Mouse (Mus musculus): Measurements from ENCODE around the gene Cdc34.
A peak's percentile ranks its signal among the peaks of the same experiment; 100 is the strongest.
"Not testable (repeated sequence)": the region's sequence is repeated elsewhere in the genome, so short reads cannot be mapped to it uniquely, and the experiment has no call there.

The Cdc34 gene

DNA sequence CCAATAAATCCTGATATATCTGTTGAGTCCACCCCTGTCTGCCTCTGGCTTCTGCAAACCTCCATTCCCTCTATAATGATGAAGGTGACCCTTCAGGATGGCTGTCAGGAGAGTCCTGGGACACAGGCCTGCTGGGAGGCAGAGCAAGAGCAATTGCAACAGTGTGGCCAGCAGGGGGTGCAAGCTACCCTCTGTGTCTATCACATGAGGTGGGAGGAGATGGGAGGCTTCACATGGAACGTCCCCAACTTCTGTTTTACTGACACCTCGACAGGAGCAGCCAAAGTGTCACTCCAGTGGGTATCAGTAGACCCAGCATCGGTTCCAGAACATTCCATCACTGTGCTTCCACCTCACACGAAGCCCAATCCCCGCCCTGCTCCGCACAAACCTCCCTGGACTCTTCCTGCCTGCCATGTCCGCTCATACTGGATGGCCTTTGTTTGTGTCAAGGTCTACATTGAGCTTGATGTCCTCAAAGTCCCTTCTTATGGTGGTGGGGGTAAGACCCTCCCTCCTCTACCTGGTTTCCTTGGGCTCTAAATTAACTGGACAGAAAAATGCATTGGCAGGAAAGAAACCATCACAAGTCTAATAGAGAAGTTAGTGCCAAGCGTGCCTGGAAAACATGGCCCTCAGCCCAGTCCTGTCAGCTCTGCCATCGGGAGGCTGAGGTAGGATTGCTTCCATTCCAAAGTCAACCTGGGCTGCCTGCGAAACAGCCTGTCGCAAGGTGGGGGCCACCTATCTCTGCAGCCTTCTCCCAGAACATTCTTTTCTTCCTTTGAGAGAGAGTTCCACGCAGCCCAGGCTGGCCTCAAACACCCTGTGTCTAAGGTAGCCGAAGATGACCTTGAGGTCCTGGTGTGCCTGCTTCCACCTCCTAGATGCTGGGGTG is 13.5 kb downstream of the Cdc34 start:
- DNase-seq (ENCODE audit: extremely low spot score, low read depth, low spot score) = no peak

DNA sequence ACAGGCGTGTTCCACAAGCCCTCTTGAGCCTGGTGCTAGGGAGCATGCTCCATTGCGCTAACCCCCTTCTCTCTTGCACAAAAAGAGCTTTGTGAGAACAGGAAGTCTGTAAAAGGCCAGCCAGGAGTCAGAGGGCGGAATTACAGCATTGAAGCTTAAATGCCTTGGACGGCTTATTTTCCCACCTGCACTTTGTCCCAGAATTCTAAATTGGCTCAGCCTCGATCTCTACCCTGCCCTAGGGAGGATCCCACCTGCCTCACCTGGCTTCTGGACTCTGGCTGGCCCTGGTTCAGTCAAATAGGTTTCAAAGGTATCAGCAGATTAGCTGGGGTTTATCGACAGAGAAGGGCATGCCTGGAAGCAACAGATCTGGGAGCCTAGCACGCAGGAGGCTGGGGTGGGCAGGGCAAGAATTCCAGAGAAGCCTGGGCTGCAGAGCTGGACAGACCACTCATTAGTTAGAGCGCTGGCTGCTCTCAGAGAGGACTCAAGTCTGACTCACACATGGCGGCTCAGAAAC is 14.2 kb downstream of the Cdc34 start:
- DNase-seq (ENCODE audit: extremely low spot score, low read depth, low spot score) = no peak

DNA sequence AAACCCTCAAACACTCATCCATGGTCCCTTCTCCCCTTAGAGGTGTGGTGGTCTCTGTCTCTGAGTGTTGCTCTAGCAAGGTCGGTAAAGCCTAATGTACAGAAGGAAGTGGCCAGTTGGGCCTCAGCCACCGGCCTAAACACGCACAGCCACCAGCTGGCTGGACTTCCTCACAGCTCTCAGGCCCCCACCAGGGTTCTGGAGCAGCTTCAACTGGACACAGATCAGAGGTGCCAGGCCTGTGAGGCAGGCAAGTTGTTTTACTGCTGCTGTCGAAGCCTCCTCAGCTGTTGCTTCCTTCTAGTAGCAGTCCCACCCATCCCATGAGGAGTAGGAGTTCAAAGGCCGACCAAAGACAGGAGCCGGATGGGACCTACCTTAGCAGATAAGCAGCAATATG is 15.9 kb downstream of the Cdc34 start:
- DNase-seq (ENCODE audit: extremely low spot score, low read depth, low spot score) = no peak

DNA sequence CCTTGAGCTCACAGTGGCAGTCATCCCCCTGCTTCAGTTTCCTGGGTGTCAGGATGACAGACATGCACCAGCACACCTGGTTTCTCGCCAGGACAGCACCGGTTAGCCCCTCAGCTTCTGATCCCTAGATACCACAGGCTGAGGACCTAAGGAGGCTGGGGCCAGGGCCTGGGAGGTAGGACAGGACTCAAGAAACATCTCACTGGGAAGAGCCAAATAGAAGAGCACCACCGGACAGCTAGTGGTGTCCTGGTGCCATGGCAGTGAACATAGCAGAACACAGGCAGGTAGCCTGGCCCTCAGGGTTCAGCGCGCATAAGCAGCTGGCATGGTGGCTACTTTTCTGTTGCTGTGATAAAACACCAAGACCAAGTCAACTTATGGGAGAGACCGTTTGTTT is 16.5 kb downstream of the Cdc34 start:
- DNase-seq (ENCODE audit: extremely low spot score, low read depth, low spot score) = no peak

DNA sequence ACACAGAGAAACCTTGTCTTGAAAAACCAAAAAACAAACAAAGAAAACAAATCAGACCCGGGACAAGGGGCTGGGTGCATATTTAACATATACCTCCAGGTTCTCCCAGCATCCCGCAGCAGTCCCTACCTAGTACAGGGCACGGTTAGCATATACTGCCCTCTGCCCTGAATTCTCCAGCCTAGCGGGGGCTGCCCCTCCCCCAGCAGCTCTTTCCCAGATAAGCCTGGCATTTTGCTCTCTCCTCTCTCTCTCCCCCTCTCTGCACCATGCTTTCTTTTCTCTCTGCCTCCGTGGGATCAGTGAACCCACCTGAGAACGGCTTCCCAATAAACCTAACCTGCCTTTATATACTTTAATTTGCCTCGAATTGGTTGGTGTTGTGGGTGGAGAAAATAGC is 18.7 kb downstream of the Cdc34 start:
- DNase-seq (ENCODE audit: extremely low spot score, low read depth, low spot score) = no peak

DNA sequence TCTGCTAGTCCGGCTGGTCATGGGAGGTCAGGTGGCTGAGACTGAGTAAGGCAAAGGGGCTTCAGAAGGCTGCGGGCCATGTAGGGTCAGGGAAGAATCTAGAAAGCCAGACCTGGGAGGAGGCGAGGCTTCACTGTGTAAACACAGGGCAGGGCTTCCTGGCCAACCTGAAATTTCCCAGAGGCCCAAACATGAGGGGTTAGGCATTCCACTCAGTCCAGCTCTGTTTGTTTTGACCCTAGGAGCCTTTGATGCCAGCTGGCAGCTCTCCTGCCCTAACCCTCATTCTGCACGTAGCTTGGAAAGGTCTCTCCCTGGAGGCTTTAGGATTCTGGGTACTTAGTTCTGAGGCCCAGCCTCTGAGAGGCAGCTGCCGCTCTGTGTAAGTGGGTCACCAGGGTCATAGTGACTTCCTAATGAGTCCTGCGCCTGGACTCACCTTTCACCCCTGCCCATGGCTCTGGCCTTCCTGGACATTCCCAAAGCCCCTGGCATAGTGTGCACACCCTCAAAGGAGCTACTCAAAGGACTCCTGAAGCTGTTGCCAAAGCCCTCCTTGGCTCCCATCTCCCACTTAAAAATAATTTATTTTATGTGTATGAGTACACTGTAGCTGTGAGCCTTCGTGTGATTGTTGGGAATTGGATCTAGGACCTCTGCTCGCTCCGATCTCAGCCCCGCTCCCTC is 19.6 kb downstream of the Cdc34 start:
- no peak for DNase-seq (ENCODE audit: extremely low spot score, low read depth, low spot score)

DNA sequence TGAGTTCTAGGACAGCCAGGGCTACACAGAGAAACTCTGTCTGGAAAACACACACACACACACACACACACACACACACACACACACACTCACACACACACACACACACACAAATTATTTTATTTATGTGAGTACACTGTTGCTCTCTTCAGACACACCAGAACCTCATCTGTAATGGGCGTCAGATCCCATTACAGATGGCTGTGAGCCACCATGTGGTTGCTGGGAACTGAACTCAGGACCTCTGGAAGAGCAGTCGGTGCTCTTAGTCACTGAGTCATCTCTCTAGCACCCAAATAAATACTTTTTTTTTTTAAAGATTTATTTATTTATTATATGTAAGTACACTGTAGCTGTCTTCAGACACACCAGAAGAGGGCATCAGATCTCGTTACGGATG is 21.0 kb downstream of the Cdc34 start:
- DNase-seq (ENCODE audit: extremely low spot score, low read depth, low spot score) = not testable (repeated sequence)

DNA sequence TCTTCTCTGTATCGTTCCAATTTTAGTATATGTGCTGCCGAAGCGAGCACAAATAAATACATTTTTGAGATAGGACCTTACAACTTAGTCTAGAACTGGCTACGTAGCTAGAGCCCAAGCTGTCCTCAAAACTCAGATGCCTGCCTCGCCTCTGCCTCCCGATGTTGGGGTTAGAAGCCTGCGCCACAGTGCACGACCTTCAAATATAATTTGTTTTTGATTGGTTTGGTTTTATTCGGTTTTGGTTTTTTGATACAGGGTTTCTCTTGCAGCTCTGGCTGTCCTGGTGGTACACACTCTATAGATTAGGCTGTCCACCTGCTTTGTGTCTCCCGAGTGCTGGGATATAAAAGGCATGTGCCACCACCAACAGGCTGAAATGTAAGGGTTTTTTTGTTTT is 21.5 kb downstream of the Cdc34 start:
- DNase-seq (ENCODE audit: extremely low spot score, low read depth, low spot score) = no peak

DNA sequence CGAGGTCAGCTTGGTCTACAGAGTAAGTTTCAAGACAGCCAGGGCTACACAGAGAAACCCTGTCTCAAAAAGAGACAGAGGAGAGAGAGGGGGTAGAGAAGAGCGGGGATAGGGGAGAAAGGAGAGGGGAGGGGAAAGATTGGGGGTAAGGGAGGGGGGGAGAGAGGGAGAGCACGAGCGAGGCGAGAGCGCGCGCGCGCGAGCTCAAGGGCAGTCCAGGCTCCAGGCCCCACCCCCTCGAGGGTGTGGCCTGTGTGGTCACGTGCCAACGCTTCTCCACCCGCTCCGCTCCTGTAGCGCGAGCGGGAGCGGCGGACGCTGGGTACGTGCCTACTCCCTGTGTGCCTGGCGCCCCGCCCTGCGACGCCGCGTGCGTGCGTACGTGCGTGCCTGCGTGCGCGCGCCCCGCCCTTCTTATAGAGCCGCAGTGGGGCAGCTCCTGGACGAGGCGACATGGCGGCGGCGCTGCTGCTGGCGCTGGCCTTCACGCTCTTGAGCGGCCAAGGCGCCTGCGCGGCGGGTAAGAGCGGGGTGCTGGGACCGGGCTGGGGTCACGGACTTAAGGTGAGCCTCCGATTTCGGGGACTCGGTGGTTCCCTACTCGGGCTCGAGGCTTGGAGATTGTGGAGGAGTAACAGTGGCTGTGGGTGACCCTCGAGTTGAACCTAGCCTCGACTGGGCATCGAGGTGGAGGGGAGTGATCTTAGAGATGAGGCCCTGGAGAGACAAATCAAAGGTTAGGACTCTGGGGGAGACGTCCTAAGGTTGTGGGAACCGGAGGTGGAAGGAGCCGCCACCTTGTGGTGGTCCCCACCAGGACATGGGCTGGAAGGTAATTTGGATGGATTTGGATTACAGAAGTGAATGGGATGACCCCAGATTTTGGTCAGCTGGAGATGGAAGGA is 22.3 kb downstream of the Cdc34 start, which contains the start of gene Bsg:
Gene Bsg, plus strand, starts transcription at position 427 of the 905 bp plus-strand sequence.
- peak; percentile 91 for DNase-seq (ENCODE audit: extremely low spot score, low read depth, low spot score)

DNA sequence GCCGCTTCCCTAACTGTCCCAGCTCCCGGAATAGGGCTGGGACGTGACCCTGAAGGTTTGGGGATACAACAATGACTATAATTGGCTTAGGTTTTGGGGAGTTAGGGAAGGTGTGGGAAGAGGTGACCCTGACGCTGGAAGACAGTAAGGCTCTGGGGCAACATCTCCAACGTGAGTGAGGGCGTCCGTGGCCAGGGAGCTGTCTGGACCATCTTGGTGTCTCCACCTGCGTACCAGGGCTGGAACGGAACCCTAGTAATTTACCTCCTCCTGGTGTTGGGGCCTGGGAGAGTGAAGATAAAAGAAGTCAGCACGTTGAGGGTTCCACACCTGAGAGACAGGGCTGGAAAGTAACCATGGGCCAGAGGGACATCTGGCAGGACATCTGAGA is 23.0 kb downstream of the Cdc34 start:
- DNase-seq (ENCODE audit: extremely low spot score, low read depth, low spot score) = no peak

DNA sequence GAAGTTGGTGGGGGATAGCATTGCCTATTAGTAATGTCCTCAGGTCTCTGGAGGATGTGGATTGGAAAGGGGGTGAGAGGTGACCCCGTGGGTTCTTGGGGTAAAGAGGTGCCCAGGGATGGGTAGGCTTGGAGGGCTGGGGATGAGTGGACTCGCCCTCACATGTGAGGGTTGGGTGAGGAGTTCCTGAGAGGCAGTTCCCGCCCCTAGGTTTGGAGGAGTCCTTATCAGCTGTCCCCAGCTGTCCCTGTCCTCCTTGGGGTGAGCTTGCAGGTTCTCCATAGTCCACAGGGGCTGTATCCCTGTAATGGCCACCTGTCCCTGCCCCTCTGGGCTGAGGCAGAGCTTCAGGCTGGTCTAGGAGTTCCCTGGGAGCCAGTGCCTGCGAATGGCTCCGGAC is 24.0 kb downstream of the Cdc34 start:
- DNase-seq (ENCODE audit: extremely low spot score, low read depth, low spot score) = no peak

DNA sequence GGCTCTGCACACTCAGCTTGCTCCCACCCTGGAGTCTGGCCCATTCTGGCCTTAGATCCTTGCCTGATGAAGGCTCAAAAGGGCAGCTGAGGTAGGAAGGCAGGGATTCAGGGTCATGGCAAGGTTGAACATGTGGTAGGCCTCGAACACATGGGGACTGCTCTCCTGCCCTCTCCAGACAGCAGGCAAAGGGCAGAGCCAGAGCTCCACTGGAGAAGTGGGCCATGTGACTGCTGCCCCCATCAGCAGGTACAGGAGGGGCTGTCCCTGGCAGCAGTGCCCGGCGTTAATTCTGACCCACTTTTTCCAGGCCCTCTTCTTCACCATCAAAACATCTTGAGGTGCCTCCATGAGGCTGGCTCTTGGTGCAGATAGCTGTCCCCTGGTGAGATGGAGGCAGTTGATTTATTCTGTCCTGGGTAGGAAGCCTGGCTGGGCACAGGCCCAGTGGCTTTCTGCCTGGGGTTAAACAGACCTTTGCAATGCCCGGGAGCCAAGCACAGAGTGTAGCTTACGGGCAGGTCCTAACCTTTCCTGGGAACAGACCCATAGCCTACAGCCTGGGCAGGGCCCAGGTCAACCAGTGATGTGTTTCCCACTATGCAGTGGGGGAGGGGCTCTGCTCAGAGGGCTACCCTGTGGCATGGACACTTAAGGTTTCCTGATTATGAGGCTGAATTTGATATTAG is 24.6 kb downstream of the Cdc34 start:
- no peak for DNase-seq (ENCODE audit: extremely low spot score, low read depth, low spot score)

DNA sequence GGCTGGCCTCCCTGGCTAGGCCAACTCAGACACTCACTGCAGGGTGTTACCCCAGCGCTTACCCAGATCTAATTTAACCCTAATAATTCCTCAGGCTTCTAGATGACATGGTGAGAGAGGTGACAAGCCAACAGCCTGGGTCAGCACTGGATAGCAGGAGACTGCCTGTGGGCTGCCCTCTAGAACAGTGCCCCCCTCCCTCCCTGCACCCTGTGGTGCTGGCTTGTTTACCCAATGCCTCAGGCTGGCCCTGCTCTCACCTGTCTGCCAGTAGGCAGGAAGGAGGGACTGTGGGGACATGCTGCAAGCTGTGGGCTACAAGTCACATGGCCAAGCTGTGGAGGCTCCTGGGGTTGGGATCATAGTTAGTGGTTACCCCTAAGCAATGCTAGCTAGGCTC is 25.2 kb downstream of the Cdc34 start:
- no peak for DNase-seq (ENCODE audit: extremely low spot score, low read depth, low spot score)

DNA sequence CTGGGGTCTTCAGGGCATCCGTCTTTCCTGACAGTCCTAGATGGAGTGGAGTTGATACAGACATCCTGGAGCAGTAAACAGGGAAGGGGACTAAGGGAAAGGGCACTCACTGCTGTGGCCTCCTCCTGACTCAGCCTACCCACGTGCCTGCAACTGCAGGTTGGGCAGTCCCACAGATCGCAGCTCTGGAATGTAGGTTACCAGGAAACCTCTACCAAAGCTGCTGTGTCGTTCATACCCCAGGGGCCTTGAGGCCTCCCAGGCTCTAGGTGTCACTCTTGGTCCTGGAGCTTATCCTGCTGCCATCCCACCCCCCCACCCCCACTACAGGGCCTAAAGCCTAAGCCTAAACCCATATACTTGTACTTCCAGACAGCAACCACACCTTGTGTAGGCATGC is 25.8 kb downstream of the Cdc34 start:
- no peak for DNase-seq (ENCODE audit: extremely low spot score, low read depth, low spot score)

DNA sequence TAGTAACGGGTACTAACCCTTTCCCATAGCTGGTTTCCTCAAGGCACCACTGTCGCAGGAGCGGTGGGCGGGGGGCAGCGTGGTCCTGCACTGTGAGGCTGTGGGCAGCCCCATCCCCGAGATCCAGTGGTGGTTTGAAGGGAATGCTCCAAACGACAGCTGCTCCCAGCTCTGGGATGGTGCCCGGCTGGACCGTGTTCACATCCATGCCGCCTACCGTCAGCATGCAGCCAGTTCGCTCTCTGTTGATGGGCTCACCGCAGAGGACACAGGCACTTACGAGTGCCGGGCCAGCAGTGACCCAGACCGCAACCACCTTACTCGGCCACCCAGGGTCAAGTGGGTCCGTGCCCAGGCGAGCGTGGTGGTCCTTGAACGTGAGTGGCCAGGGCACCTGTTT is 26.7 kb downstream of the Cdc34 start:
- no peak for DNase-seq (ENCODE audit: extremely low spot score, low read depth, low spot score)

DNA sequence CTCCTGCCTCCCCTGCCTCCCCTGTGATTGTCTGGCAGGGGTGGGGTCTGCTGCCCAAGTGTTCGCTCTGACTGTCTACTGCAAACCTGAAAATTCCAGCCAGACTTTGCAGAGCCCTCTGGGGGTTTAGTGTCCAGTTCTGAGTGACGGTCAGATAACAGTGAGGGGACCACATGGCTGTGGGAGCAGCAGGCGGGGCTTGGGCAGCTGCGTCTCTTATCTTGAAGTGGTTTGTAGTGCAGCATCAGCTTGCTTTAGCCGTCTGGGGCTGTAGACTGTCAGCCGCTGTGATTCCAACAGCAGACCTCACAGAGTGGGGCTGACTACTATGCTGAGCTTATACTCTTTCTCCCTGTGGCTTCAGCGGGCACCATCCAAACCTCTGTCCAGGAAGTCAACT is 27.3 kb downstream of the Cdc34 start:
- DNase-seq (ENCODE audit: extremely low spot score, low read depth, low spot score) = no peak

DNA sequence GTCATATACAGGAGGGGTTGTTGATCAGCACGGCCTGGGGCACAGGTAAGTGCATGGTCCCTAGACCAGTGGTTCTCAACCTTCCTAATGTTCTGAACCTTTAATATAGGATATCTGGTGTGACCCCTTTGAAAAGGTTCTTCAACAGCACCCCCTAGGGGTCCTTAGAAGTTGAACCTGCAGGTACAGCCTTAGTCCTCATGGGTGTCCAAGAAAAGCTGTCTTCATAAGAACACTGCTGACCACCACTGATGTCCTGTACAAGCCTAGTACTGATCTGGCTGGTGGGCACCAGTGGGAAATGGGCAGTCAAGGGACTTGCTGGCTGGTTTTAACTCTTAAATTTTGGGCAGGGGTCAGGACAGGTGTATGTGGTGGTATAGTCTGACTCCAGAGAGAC is 30.0 kb downstream of the Cdc34 start:
- DNase-seq (ENCODE audit: extremely low spot score, low read depth, low spot score) = no peak

DNA sequence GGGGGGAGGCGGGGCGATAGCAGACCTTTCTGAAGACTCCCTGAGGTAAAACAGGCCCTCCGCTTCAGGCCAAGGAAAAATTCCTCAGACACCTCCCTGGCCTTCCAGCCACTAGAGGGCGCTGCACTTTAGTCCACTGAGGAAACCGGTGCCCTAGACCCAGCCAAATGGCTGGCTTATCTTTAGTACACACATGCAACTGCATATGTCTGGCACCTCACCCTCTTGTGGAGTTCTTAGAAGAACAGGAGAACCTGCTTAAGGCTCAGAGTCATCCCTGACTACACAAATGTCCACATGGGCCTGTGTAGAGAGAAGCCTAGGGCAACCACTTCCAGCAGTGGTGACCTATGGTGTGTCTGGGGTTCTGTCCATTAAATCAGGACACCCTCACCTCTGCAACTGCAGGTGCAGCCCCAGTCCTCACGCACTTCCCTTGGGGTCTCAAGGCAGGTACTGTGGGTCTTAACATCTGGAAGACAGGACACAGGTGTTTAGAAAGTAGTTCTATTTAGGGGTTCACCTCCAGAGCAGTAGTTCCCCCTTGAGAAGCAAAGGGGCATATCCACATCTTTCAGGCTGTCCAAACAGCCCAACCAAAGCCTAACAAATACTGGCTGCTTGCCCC is 30.6 kb downstream of the Cdc34 start:
- peak; percentile 72 for DNase-seq (ENCODE audit: extremely low spot score, low read depth, low spot score)

DNA sequence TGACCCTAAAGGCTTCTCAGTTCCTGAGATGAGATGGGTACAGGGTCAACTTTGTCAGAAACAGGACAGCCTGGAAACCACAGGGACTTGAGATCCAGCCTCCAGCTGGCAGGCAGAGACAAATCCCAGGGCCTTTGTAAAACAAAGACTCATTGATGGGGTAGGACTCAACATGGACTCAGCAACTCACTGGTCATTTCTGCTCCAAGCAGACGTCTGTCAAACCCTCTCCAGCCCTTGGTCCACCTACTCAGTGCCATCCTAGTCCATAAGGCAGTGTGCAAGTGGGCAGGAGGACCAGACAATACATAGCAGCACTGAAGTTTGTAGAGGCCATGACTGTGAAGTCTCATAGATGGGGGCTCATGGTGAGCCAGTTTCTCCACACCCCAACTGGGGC is 31.2 kb downstream of the Cdc34 start:
- DNase-seq (ENCODE audit: extremely low spot score, low read depth, low spot score) = no peak

DNA sequence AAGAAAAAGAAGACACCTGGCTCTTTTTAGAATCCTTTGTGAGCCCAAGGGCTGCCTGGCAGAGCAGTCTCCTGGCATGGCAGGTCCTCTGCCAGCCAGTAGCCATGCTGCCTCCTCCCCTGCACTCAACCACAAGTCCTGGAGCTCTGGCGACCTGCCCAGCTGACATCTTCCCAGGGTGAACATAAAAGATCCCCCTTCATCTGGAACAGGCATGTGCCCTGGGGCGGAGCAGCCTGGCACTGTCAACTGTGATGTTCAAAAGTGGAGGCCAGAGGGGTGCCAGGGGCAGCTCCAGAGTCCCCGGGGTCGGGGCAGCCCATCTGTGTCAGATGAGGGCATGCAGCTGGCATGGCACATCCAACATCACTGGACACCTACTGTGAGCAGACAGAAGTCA is 33.0 kb downstream of the Cdc34 start:
- no peak for DNase-seq (ENCODE audit: extremely low spot score, low read depth, low spot score)

Measured in hindlimb bud, embryonic 11.5 days (tissue).